Mouse (Mus musculus) midbrain, embryonic 13.5 days (tissue): ENCODE data around the gene Vps45. TPM values are rescaled to one million over a fixed set of nuclear protein-coding genes. Genes with fewer than 3 reads are reported as not detected.

Experiments
- ATAC-seq: fragments of 200-750 bp; cut with Nextera tagmentation; 2 replicates; pipeline ENCODE4 v1.8.0; 2017; ENCODE audit warnings: mild to moderate bottlenecking, moderate TSS enrichment, moderate library complexity
- H3K27ac ChIP-seq: fragments of 300-500 bp; sonication (generic); 2 replicates; pipeline ENCODE4 v1.5.1; 2015; ENCODE audit warnings: inconsistent platforms, mild to moderate bottlenecking, moderate library complexity
- H3K27me3 ChIP-seq: fragments of 300-500 bp; sonication (generic); 2 replicates; pipeline ENCODE4 v1.6.1; 2015; ENCODE audit warnings: mild to moderate bottlenecking, inconsistent platforms
- H3K36me3 ChIP-seq: fragments of 300-500 bp; sonication (generic); 2 replicates; pipeline ENCODE4 v1.6.1; 2015; ENCODE audit warnings: mild to moderate bottlenecking, inconsistent platforms
- H3K4me1 ChIP-seq: fragments of 300-500 bp; sonication (generic); replicated peaks from 2 replicates; pipeline ENCODE4 v1.6.1; 2015; ENCODE audit warnings: inconsistent platforms
- H3K4me2 ChIP-seq: fragments of 300-500 bp; sonication (generic); replicated peaks from 2 replicates; pipeline ENCODE4 v1.6.1; 2015; ENCODE audit warnings: moderate library complexity, mild to moderate bottlenecking, inconsistent platforms
- H3K4me3 ChIP-seq: fragments of 300-500 bp; sonication (generic); replicated peaks from 2 replicates; pipeline ENCODE4 v1.5.1; 2015; ENCODE audit warnings: mild to moderate bottlenecking, inconsistent platforms
- H3K9ac ChIP-seq: fragments of 300-500 bp; sonication (generic); replicated peaks from 2 replicates; pipeline ENCODE4 v1.6.1; 2015; ENCODE audit warnings: mild to moderate bottlenecking, inconsistent platforms
- H3K9me3 ChIP-seq: fragments of 300-500 bp; sonication (generic); 2 replicates; pipeline ENCODE4 v1.6.1; 2016; ENCODE audit warnings: mild to moderate bottlenecking, inconsistent platforms
- WGBS: fragments of 180-500 bp; shearing (Covaris S2); methylation state at CpG from one replicate; pipeline ENCODE4 v1.1.7; 2015; 5-methylcytosine and 5-hydroxymethylcytosine counted together
- polyA plus RNA-seq: library from polyadenylated mRNA; unstranded; fragments of >200 nt; fragmentation: Nextera tagmentation; extraction: Ambion mirVana; gene quantifications from 2 replicates; pipeline ENCODE4 v1.2.1, GENCODE M21; 2015

Vps45 gene
- polyA plus RNA-seq, 1 experiment from 2014 or later = 63.7 TPM

GRCm38 (mm10) chr3:96031991-96032651 lies 26.1 kb downstream of the Vps45 start:
- Histone ChIP-seq H3K27me3 (no peaks in the 10 kb centered on the region), H3K9me3 (no peaks in the 10 kb centered on the region), H3K27ac (no peak overlapping the region), H3K4me3 (no peak overlapping the region), H3K36me3 (peaks cover 39% of the 10 kb centered on the region), H3K4me2 (no peak overlapping the region), H3K4me1 (no peaks in the 10 kb centered on the region), H3K9ac (no peak overlapping the region)
- 92% methylated on average over 6 of the region's 6 CpGs for WGBS
- ATAC-seq = no peak

GRCm38 (mm10) chr3:96029766-96030165 lies 28.5 kb downstream of the Vps45 start:
- ATAC-seq = no peak
- peaks cover 30% of the 10 kb centered on the region for H3K36me3 ChIP-seq
- H3K27ac ChIP-seq = no peak overlapping the region
- no peak overlapping the region for H3K4me2 ChIP-seq
- 89% methylated on average over 11 of the region's 11 CpGs for WGBS
- H3K4me1 ChIP-seq = no peaks in the 10 kb centered on the region
- no peak overlapping the region for H3K9ac ChIP-seq
- no peaks in the 10 kb centered on the region for H3K27me3 ChIP-seq
- H3K4me3 ChIP-seq = no peak overlapping the region
- no peaks in the 10 kb centered on the region for H3K9me3 ChIP-seq

DNA sequence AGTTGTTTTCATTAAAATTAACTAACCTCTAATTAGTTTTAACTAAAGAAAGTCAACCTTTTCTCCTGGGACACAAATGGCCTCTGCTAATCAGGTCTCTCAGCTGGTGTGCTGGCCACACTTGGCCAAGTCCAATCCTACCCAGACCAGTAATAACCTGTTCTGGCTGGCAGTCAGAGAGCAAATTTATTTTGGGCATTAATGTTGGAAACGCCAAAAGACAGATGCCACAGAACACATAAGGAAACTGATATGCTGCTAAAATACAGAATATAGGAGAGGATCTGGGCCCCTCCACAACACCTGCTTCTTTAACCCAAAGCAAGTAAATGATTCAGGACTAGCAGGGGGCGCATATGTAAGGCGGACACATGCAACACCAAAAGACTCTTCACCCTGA lies 28.9 kb downstream of the Vps45 start:
- H3K27ac ChIP-seq = no peak overlapping the region
- no peak overlapping the region for H3K9ac ChIP-seq
- no peaks in the 10 kb centered on the region for H3K27me3 ChIP-seq
- no peaks in the 10 kb centered on the region for H3K9me3 ChIP-seq
- 84% methylated on average over 3 of the region's 3 CpGs for WGBS
- H3K36me3 ChIP-seq = peaks cover 31% of the 10 kb centered on the region
- ATAC-seq = no peak
- no peak overlapping the region for H3K4me2 ChIP-seq
- H3K4me1 ChIP-seq = no peaks in the 10 kb centered on the region
- H3K4me3 ChIP-seq = no peak overlapping the region

DNA sequence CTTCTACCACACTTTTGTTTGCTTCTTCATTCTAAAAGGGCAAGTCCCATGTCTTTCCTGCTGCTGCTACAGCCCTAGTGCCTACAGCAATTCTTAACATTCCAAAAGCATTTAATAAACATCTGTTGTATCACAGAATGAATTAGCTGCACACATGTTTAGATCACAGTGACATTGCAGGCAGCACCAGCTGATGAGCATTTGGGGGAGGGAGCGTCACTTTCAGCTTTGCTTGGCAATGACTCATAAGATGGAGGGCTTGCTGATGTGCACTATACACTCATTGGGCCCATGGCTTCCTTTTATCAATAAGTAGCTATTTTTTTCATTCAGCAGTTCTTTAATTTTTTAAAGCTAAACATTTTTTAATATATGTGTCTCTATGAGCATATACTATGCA lies 30.4 kb downstream of the Vps45 start:
- no peaks in the 10 kb centered on the region for H3K4me1 ChIP-seq
- H3K36me3 ChIP-seq = peaks cover 25% of the 10 kb centered on the region
- ATAC-seq = no peak
- WGBS = 93% methylated on average over 1 of the region's 1 CpGs
- H3K9me3 ChIP-seq = no peaks in the 10 kb centered on the region
- no peak overlapping the region for H3K9ac ChIP-seq
- H3K27ac ChIP-seq = no peak overlapping the region
- H3K4me2 ChIP-seq = no peak overlapping the region
- no peaks in the 10 kb centered on the region for H3K27me3 ChIP-seq
- H3K4me3 ChIP-seq = no peak overlapping the region

DNA sequence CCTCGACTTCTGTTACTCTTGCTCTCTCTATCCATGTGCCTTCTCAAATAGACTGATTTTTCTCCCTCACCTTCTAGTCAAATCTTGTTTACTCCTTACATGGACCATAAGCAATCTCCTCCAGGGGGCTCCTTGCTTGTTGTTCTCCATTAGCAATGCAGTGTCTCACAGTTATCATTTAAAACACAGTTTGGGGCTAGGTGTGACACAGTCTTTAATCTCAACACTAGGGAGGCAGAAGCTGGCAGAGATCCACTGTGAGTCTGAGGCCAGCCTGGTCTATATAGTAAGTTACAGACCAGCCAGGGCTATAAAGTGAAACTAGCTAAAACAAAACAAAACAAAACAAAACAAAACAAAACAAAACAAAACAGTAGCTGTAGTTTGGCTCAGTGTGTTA lies 31.1 kb downstream of the Vps45 start:
- H3K9me3 ChIP-seq = no peaks in the 10 kb centered on the region
- H3K27me3 ChIP-seq = no peaks in the 10 kb centered on the region
- H3K4me1 ChIP-seq = no peaks in the 10 kb centered on the region
- H3K4me2 ChIP-seq = no peak overlapping the region
- H3K27ac ChIP-seq = no peak overlapping the region
- WGBS = 86% methylated on average over 1 of the region's 1 CpGs
- H3K4me3 ChIP-seq = no peak overlapping the region
- H3K9ac ChIP-seq = no peak overlapping the region
- no peak for ATAC-seq
- H3K36me3 ChIP-seq = peaks cover 20% of the 10 kb centered on the region

DNA sequence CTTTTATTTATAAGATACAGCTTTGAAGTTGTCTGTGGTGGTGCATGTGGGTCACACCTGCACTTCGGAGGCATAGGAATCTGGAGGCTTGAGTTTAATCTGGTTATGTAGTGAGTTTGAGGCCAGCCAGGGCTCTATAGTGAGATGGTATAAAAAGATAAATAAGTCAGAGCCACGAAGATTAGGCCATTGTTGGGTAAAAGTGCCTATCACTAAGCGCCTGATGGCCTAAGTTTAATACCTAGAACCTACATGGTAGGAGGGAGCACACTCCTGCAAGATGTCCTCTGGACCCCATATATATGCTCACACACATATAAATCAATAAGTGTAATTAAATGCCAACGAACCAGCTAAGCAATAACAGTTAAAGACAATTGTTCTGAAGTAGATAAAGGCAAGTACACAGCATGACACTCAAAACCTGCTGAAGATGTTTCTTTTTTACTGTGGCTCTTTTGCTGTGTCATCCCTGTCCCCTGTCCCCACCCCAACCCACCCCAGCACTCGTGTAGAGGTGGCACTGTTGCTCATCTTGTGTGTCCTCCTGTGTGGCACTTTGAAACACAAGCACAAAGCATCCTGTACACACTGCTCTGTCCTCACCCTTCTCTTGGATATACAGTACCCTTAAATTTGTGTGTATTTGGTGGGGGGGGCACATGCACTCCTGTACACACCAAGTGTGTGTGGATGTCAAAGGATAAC lies 36.7 kb downstream of the Vps45 start:
- Histone ChIP-seq H3K27me3 (no peaks in the 10 kb centered on the region), H3K9ac (no peak overlapping the region), H3K4me1 (no peaks in the 10 kb centered on the region), H3K27ac (no peak overlapping the region), H3K4me2 (no peak overlapping the region), H3K9me3 (no peaks in the 10 kb centered on the region), H3K4me3 (no peak overlapping the region), H3K36me3 (peaks cover 11% of the 10 kb centered on the region)
- 78% methylated on average over 5 of the region's 5 CpGs for WGBS
- no peak for ATAC-seq

DNA sequence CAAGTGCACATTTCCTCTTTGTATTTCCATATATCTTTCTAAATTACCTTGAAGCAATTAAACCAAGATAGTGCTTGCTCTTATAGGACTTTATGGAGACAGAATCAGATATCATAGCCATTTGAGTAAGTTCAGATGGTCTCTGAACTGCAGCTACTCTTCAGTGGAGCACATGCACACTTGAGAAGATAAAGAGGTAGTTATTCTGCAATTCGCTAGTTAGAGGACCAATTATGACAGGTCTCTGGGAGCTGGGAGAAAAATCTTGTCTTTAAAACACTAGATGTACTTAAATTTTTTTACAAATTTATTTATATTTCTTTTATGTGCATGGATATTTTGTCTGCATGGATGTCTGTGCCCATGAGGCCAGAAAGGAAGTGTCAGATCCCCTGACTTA lies 37.5 kb downstream of the Vps45 start:
- Histone ChIP-seq H3K9me3 (no peaks in the 10 kb centered on the region), H3K4me1 (no peaks in the 10 kb centered on the region), H3K27me3 (no peaks in the 10 kb centered on the region), H3K4me3 (no peak overlapping the region), H3K36me3 (peaks cover 11% of the 10 kb centered on the region), H3K9ac (no peak overlapping the region), H3K27ac (no peak overlapping the region), H3K4me2 (no peak overlapping the region)
- 81% methylated on average over 1 of the region's 1 CpGs for WGBS
- no peak for ATAC-seq

DNA sequence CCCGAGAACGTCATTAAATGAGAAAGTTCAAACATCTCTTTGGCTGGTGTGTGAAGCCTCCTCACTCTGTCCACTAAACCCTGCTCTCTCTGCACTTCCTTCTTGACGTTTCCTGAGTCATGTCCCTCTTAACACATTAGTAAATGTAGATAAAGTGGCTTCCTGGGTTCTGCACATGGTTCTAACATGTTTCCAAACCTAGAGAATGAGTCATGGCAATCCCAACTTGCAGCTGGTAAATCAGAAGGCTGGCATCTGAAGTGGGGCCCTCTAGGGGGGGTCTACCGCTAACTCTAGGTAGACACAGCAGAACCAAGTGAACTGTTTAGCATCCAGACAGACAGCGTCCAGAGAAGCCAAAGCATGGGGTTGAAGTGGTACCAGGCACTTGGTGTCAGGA lies 40.8 kb downstream of the Vps45 start:
- WGBS = 81% methylated on average over 5 of the region's 5 CpGs
- peaks cover 6% of the 10 kb centered on the region for H3K36me3 ChIP-seq
- no peak for ATAC-seq

DNA sequence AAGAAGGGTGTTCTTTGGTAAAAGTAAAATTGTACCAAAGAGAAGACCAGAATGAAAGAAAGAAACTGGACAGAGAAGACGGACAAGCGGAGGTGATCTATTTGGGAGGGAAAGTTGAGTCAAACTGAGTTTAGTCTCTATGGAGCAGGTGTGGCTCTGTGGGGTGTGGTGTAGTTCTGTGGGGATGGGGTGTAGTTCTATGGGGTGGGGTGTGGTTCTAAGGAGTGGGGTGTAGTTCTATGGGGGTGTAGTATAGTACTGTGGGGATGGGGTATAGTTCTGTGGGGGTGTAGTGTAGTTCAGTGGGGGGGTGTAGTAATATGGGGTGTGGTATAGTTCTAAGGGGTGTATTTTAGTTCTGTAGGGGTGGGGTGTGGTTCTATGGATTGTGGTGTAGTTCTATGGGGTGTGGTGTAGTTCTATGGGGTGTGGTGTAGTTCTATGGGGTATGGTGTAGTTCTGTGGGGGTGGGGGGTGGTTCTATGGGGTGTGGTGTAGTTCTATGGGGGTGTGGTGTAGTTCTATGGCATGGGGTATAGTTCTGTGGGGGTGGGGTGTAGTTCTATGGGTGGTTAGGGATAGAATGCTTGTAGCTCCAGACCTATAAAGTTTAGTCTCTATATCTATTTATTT lies 41.9 kb downstream of the Vps45 start:
- WGBS = 95% methylated on average over 2 of the region's 2 CpGs
- Histone ChIP-seq H3K4me3 (no peak overlapping the region), H3K9ac (no peak overlapping the region), H3K4me1 (no peaks in the 10 kb centered on the region), H3K36me3 (peaks cover 9% of the 10 kb centered on the region; the same call in 1 of the 2 replicates), H3K9me3 (no peaks in the 10 kb centered on the region), H3K4me2 (no peak overlapping the region), H3K27ac (no peak overlapping the region), H3K27me3 (no peaks in the 10 kb centered on the region)
- no peak for ATAC-seq

More for the DNA sequence above, 40.8 kb downstream of the Vps45 start:
- no peaks in the 10 kb centered on the region for H3K9me3 ChIP-seq
- no peaks in the 10 kb centered on the region for H3K4me1 ChIP-seq
- no peak overlapping the region for H3K9ac ChIP-seq
- H3K27ac ChIP-seq = no peak overlapping the region
- H3K4me3 ChIP-seq = no peak overlapping the region
- no peaks in the 10 kb centered on the region for H3K27me3 ChIP-seq
- H3K4me2 ChIP-seq = no peak overlapping the region

GRCm38 (mm10) chr3:96015681-96016080 lies 42.6 kb downstream of the Vps45 start:
- no peak overlapping the region for H3K4me2 ChIP-seq
- H3K36me3 ChIP-seq = peaks cover 15% of the 10 kb centered on the region; the same call in 1 of the 2 replicates
- H3K27me3 ChIP-seq = no peaks in the 10 kb centered on the region
- no peak overlapping the region for H3K9ac ChIP-seq
- H3K4me1 ChIP-seq = no peaks in the 10 kb centered on the region
- no peak overlapping the region for H3K4me3 ChIP-seq
- no peak for ATAC-seq
- 88% methylated on average over 2 of the region's 2 CpGs for WGBS
- H3K9me3 ChIP-seq = peaks cover 3% of the 10 kb centered on the region; the same call in 1 of the 2 replicates
- H3K27ac ChIP-seq = no peak overlapping the region

DNA sequence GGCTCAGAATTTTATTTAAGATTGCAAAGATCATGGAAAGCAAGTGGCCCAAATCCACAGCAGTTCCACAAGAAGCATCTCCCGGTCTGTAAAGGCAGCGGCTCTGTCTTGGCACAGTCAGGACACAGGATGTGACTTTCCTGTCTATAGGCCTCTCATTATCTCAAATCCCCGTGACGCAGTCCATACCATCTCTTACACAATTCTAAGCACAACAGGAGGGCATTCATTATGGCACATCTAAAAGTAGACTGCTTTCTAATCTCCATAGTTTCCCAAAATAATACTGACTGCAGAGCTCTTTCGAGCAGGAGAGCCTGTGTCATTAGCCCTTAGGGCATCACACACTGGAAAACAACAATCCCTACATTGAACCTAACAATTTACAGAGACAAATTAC lies 45.5 kb downstream of the Vps45 start:
- H3K9ac ChIP-seq = no peak overlapping the region
- H3K9me3 ChIP-seq = peaks cover 3% of the 10 kb centered on the region; the same call in 1 of the 2 replicates
- H3K4me2 ChIP-seq = no peak overlapping the region
- 59% methylated on average over 5 of the region's 5 CpGs for WGBS
- no peak overlapping the region for H3K4me3 ChIP-seq
- H3K36me3 ChIP-seq = peaks cover 13% of the 10 kb centered on the region; the same call in 1 of the 2 replicates
- H3K4me1 ChIP-seq = no peaks in the 10 kb centered on the region
- no peak for ATAC-seq
- no peak overlapping the region for H3K27ac ChIP-seq
- H3K27me3 ChIP-seq = no peaks in the 10 kb centered on the region

GRCm38 (mm10) chr3:96008463-96008862 lies 49.8 kb downstream of the Vps45 start:
- peaks cover 13% of the 10 kb centered on the region; the same call in 1 of the 2 replicates for H3K36me3 ChIP-seq
- H3K27ac ChIP-seq = no peak overlapping the region
- no peak for ATAC-seq
- peaks cover 3% of the 10 kb centered on the region; the same call in 1 of the 2 replicates for H3K9me3 ChIP-seq
- no peaks in the 10 kb centered on the region for H3K4me1 ChIP-seq
- no peak overlapping the region for H3K9ac ChIP-seq
- H3K4me3 ChIP-seq = no peak overlapping the region
- no peaks in the 10 kb centered on the region for H3K27me3 ChIP-seq
- no peak overlapping the region for H3K4me2 ChIP-seq
- WGBS = 72% methylated on average over 6 of the region's 6 CpGs
